Mouse (Mus musculus): ENCODE measurements around the gene Oxld1.

DNA sequence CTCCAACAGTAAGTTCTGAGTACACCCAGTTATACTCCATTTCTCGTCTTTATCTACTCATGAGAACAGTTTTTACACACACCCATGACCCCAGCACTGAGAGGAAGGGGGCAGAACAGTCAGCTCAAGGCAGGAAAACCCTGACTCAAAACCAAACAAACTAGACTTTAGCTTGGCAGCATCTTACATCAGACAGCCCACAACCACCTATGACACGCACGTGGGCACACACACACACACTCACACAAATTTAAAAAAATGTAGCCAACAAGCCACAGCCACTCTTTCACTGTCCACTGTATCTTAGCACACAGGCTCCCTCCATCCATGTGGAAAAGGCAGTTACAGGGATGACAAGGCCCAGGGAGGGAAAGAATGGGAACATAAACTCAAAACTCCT is 31.1 kb downstream of the Oxld1 start:
- TF ChIP-seq CTCF (IDR thresholded peaks at IDR 0.05; ENCODE audit: extremely low read depth, insufficient read length, insufficient replicate concordance, low read depth, low read length) (no peak), POLR2A (IDR thresholded peaks at IDR 0.05; ENCODE audit: low read depth, low read length) (no peak)
